Mouse (Mus musculus) kidney, postnatal 0 days (tissue): ENCODE data around the gene Adgrf3. TPM values are rescaled to one million over a fixed set of nuclear protein-coding genes. Genes with fewer than 3 reads are reported as not detected.

Experiments
- ATAC-seq: fragments of 200-750 bp; cut with Nextera tagmentation; replicated peaks from 2 replicates; pipeline ENCODE4 v1.8.0; 2017; ENCODE audit warnings: low read depth, moderate number of reproducible peaks, moderate TSS enrichment, moderate library complexity; ENCODE audit not compliant: low FRiP score
- DNase-seq: peaks from one replicate; pipeline ENCODE4 v3.0.0-alpha.2; 2016; ENCODE audit warnings: low spot score
- H3K27ac ChIP-seq: fragments of 300-500 bp; sonication (generic); 2 replicates; pipeline ENCODE4 v1.5.1; 2014; ENCODE audit warnings: mild to moderate bottlenecking
- H3K27me3 ChIP-seq: fragments of 300-500 bp; sonication (generic); 2 replicates; pipeline ENCODE4 v1.6.1; 2014; ENCODE audit warnings: low read length, mixed read lengths; ENCODE audit not compliant: insufficient read depth
- H3K36me3 ChIP-seq: fragments of 300-500 bp; sonication (generic); 2 replicates; pipeline ENCODE4 v1.6.1; 2014; ENCODE audit warnings: low read length, mixed read lengths; ENCODE audit not compliant: insufficient read depth
- H3K4me1 ChIP-seq: fragments of 300-500 bp; sonication (generic); replicated peaks from 2 replicates; pipeline ENCODE4 v1.6.1; 2014; ENCODE audit warnings: antibody characterized with exemption, low read length, mixed read lengths; ENCODE audit not compliant: insufficient read depth
- H3K4me2 ChIP-seq: fragments of 300-500 bp; sonication (generic); 2 replicates; pipeline ENCODE4 v1.6.1; 2014; ENCODE audit warnings: mild to moderate bottlenecking, low read length, moderate library complexity, mixed read lengths
- H3K4me3 ChIP-seq: fragments of 300-500 bp; sonication (generic); replicated peaks from 2 replicates; pipeline ENCODE4 v1.5.1; 2014; ENCODE audit warnings: low read depth, low read length
- H3K9ac ChIP-seq: fragments of 300-500 bp; sonication (generic); 2 replicates; pipeline ENCODE4 v1.6.1; 2014; ENCODE audit warnings: low read depth, low read length
- H3K9me3 ChIP-seq: fragments of 300-500 bp; sonication (generic); replicated peaks from 2 replicates; pipeline ENCODE4 v1.6.1; 2016; ENCODE audit warnings: low read length, inconsistent platforms, mixed read lengths
- CTCF ChIP-seq: IDR thresholded peaks from 2 replicates; pipeline ENCODE4 v1.5.1; 2016; ENCODE audit warnings: antibody characterized with exemption, low read depth, mild to moderate bottlenecking, moderate library complexity
- WGBS: fragments of 180-500 bp; shearing (Covaris S2); extraction: QIAGEN DNeasy Blood & Tissue Kit; methylation state at CpG from one replicate; pipeline ENCODE4 v1.1.7; 2014; 5-methylcytosine and 5-hydroxymethylcytosine counted together
- polyA plus RNA-seq: library from polyadenylated mRNA; unstranded; fragments of >200 nt; fragmentation: Nextera tagmentation; extraction: Ambion mirVana; gene quantifications from 2 replicates; pipeline ENCODE4 v1.2.1, GENCODE M21; 2015

Adgrf3 gene
- polyA plus RNA-seq, 1 experiment from 2014 or later, result 0.04 TPM

DNA sequence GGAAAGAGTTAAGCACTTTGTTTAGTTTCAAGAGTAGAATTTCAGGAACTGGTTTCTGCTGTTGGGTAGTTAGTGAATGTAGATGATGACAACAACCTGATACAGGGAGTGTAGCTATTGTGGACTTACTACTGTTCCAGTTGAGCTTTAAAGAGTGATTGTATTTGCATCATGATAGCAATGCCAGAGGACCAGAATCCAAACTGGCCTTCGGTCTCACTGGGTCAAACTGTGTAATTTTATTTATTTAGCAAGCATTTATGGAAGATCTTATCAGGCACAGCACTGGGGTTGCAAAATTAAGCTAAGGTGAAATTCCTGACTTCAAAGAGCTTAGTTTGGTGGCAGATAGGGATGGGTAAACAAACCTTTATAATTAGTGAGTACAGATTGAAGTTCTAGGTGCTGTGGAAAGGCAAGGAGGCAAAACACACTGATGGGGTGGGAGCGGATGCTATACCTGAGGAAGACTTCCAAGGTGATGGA lies 30.2 kb upstream of the Adgrf3 start:
- DNase-seq (no peak), ATAC-seq (no peak)
- Histone ChIP-seq H3K27me3 (no peaks in the 10 kb centered on the region), H3K4me2 (no peak overlapping the region), H3K9ac (no peak overlapping the region), H3K4me3 (no peak overlapping the region), H3K27ac (no peak overlapping the region), H3K4me1 (peaks cover 11% of the 10 kb centered on the region; the same call in 1 of the 2 replicates), H3K36me3 (no peaks in the 10 kb centered on the region), H3K9me3 (no peaks in the 10 kb centered on the region)
- 86% methylated on average over 2 of the region's 2 CpGs for WGBS
- no peak for TF ChIP-seq CTCF

GRCm38 (mm10) chr5:30233979-30234378 lies 28.5 kb upstream of the Adgrf3 start:
- 0 out of 2 replicates have a peak overlapping the region, but pooled peaks have one; percentile 89 for H3K4me2 ChIP-seq
- H3K9me3 ChIP-seq, result no peaks in the 10 kb centered on the region
- no peak for ATAC-seq
- no peak for DNase-seq
- WGBS, result 57% methylated on average over 8 of the region's 8 CpGs
- H3K9ac ChIP-seq, result no peak overlapping the region
- H3K36me3 ChIP-seq, result no peaks in the 10 kb centered on the region
- H3K4me3 ChIP-seq, result no peak overlapping the region
- no peak for TF ChIP-seq CTCF
- peaks cover 11% of the 10 kb centered on the region; the same call in 1 of the 2 replicates for H3K4me1 ChIP-seq
- H3K27ac ChIP-seq, result no peak overlapping the region
- H3K27me3 ChIP-seq, result no peaks in the 10 kb centered on the region

DNA sequence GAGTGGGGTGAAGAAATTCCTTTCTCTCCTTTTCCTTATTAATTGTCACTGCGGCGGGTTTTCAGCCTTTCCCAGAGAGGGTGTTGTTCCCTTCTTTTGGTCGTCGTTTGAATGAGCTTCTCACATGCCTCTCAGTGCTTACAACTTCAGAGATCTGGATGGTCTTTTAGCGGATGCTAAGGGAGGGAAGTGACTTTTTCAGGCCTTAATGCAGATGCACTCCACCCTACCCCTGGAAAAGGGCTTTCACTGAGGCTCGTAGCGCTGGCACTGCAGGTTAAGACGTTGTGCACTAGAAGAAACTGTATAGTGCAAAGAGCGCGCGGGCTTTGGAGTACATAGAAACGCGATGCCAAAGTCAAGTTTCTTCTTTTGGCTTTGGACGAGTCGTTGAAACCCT lies 27.5 kb upstream of the Adgrf3 start:
- no peak for TF ChIP-seq CTCF
- Histone ChIP-seq H3K9me3 (no peaks in the 10 kb centered on the region), H3K9ac (peak overlapping the region; percentile 72), H3K4me3 (peak overlapping the region; percentile 69), H3K4me1 (peaks cover 11% of the 10 kb centered on the region; the same call in 1 of the 2 replicates), H3K27ac (peak overlapping the region; percentile 64), H3K36me3 (no peaks in the 10 kb centered on the region), H3K4me2 (peak overlapping the region; percentile 89), H3K27me3 (no peaks in the 10 kb centered on the region)
- WGBS, result 5% methylated on average over 15 of the region's 15 CpGs
- ATAC-seq (no peak), DNase-seq (peak; percentile 44)

- Histone ChIP-seq H3K4me1 (peaks cover 11% of the 10 kb centered on the region; the same call in 1 of the 2 replicates), H3K4me2 (peak within 1 kb of the TSS; percentile 89), H3K9ac (peak within 1 kb of the TSS; percentile 72), H3K9me3 (no peaks in the 10 kb centered on the region), H3K27me3 (no peaks in the 10 kb centered on the region), H3K4me3 (peak within 1 kb of the TSS; percentile 69), H3K36me3 (no peaks in the 10 kb centered on the region), H3K27ac (peak within 1 kb of the TSS; percentile 82)
- 1% methylated on average over 71 of the region's 71 CpGs for WGBS
- no peak for TF ChIP-seq CTCF
- DNase-seq (peak; percentile 98), ATAC-seq (peak; percentile 100)
Measured at GRCm38 (mm10) chr5:30232271-30232971, 26.9 kb upstream of the Adgrf3 start, which contains the start of gene Selenoi. Gene Selenoi, plus strand, starts transcription at chr5:30232581.

DNA sequence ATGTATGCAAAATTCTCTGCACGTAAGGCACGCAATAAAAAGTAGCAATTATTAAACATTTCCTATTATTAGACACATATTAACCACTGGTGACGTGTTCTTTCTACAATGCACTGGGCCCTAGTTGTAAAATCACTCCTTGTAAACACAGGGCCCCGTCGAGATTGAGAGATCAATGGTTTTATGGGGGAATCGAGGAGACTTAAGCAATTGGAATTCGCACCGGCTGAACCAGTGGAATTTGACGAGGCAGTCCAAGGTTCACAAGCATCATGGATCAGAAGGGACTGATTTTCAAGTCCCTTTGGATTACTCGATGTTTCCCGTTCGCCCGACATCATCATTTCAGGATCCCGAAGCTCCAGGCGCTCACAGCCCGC lies 26.4 kb upstream of the Adgrf3 start:
- no peaks in the 10 kb centered on the region for H3K9me3 ChIP-seq
- peak overlapping the region; percentile 69 for H3K4me3 ChIP-seq
- H3K27ac ChIP-seq, result peak overlapping the region; percentile 82
- ATAC-seq, result peak; percentile 25
- no peak for TF ChIP-seq CTCF
- H3K27me3 ChIP-seq, result no peaks in the 10 kb centered on the region
- peak overlapping the region; percentile 89 for H3K4me2 ChIP-seq
- H3K9ac ChIP-seq, result peak overlapping the region; percentile 54
- 27% methylated on average over 16 of the region's 16 CpGs for WGBS
- peak; percentile 18 for DNase-seq
- peaks cover 11% of the 10 kb centered on the region; the same call in 1 of the 2 replicates for H3K4me1 ChIP-seq
- H3K36me3 ChIP-seq, result no peaks in the 10 kb centered on the region

- no peak for ATAC-seq
- DNase-seq, result peak; percentile 16
- Histone ChIP-seq H3K4me3 (no peak overlapping the region), H3K9ac (no peak overlapping the region), H3K4me2 (no peak overlapping the region), H3K9me3 (no peaks in the 10 kb centered on the region), H3K4me1 (peaks cover 11% of the 10 kb centered on the region; the same call in 1 of the 2 replicates), H3K27ac (no peak overlapping the region), H3K27me3 (no peaks in the 10 kb centered on the region), H3K36me3 (no peaks in the 10 kb centered on the region)
- 82% methylated on average over 4 of the region's 4 CpGs for WGBS
- TF ChIP-seq CTCF, result peak; percentile 46
Measured at GRCm38 (mm10) chr5:30230901-30231300, 25.4 kb upstream of the Adgrf3 start.
